Mouse (Mus musculus) T-helper 2 cell (primary cell): Measurements from ENCODE around the gene 4933428G20Rik.

Experiments used
- in situ Hi-C: fragments of 300-600 bp; cut with MboI, MseI; formaldehyde crosslinking; loops from one replicate; pipeline ENCODE4 v1.15.1; 2025; ENCODE audit warnings: high pct_unique_total_duplicates

Gene 4933428G20Rik

DNA sequence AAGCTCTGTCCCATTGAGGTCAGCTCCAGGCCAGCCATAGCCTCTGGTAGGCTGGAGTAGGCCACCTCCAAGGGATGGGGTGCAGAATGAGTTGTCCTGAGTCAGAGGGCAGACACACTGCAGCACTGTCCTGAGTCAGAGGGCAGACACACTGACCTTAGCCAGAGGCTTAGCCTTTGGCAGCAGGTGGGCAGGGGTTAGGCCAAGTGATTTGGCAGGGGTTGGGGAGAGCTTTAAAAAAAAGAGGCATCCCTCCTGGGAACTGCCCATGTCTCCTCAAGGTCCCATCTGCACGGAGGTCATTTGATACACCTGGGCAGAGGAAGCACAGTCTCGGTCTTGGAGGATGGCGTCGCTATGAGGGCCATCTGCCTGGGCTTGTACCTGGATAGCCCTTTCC lies 36.1 kb downstream of the 4933428G20Rik start:
- in situ Hi-C loops: no loop called here

DNA sequence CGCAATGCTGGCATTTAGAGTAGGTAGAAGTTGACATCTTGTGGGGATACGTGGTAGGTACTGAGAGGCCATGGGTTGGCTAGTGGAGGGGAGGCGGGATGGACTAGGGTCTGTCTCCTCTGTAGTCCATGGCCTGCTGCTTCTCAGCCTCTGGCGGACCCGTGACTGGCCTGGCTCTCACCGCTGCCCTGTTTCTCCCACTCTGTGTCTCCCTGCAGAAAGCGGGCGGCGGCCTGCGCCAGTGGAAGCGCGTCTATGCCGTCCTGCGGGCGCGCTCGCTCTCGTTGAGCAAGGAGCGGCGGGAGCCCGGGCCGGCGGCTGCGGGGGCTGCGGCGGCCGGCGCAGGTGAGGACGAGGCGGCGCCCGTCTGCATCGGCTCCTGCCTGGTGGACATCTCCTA lies 37.0 kb downstream of the 4933428G20Rik start:
- in situ Hi-C loops: no loop called here

DNA sequence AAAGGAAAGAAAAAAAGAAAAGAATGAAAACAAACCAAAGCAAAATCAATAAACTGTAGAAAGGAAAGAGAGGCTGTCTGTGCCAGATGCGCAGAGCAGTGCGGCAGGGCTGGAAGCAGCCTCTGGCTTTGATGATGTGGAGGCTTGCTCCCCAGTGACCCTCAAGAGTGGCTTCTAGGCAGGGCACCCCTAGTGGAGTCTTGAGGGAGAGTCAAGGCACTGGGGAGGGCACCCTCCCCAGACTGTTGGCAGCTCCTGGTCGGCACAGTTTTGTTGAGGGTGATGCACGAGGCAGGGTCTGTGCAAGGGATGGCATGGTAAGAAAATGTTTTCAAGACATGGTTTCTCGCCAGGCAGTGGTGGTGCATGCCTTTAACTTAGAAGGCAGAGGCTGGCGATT lies 37.6 kb downstream of the 4933428G20Rik start:
- in situ Hi-C loops: no loop called here

DNA sequence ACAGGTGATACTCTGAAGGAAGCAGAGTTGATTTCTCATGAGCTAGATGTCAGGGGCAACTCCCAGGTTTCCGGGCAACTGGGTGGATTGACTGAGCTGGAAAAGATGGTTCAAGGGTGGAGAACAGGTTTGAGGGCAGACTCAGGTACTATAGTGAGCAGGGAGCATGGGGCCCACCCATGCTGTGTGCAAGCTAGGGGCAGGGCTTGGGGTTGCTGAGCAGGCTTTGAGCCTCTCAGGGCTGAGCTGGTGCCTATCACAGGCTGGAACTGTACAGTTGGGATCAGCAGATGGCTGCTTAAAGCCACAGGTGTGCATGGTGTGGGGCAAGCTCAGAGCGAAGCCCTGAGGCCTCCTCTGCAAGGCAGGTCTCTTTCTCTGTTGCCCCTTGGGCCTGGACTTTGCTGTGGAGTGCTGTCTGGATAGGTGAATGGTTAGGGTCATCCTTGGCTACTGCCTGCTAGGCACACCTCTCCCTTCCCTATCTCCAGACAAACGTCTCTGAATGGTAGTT lies 38.8 kb downstream of the 4933428G20Rik start:
- in situ Hi-C loops: no loop called here

DNA sequence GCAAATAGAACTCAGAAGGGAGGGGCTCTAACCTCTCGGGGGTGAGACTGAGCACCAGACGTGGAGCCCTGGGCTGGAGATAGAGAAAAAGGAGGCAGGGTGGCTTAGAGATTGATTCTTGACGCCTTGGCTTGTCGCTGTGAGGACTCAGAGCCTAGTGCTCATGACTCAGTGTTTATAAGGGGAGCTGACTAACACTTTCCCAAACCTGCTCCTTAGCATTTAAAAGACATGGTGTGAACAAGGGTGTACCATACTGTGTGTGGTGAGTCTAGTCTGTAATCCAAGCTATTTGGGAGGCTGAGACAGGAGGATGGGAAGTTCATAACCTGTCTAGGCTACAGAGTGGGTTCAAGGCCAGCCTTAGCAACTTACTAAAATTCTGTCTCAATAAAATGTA lies 43.0 kb downstream of the 4933428G20Rik start:
- in situ Hi-C loops: no loop called here

DNA sequence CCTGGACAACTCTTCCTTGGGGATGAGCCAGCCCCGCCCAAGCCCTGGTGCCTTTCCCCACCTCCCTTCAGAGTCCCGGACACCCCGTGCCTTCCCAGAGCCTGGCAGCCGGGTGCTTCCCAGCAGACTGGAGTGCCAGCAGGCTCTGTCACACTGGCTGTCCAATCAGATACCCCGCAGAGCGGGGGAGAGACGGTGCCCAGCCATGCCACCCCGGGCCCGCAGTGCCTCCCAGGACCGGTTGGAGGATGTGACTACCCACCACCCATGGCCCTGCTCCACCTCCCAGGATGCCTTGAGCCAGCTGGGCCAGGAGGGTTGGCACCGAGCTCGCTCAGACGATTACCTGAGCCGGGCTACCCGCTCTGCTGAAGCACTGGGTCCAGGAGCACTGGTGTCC lies 48.5 kb downstream of the 4933428G20Rik start:
- in situ Hi-C loops: no loop called here

DNA sequence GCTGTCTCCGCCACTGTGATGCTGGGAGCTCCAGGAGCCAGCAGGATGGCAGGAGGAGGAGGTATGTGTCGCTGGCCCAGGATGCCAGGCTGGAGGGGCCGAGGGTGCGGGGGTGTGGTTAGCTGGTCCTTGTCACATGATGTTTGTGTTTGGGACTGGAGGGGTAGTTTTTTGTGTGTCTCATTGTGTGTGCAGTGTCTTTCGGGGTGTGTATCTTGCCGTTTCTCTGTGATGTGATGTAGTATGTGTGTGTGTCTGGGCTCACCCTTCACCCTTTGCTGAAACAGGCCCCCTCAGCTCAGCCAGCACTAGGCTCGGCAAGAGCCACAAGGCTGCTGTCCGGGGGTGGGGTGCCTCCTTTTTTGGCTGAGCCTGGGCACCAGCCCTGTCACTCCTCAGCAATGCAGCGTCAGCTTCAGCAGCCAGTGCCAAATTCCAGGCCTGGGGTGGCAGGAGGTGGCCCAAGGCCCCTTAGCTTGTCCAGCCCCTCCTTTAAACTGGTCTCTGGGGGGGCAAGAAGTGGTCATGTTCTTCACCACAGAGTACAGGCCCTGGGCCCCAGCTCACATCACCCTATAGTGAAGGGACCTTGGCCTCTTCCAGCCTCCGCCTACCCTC lies 49.7 kb downstream of the 4933428G20Rik start:
- in situ Hi-C loops: no loop called here

DNA sequence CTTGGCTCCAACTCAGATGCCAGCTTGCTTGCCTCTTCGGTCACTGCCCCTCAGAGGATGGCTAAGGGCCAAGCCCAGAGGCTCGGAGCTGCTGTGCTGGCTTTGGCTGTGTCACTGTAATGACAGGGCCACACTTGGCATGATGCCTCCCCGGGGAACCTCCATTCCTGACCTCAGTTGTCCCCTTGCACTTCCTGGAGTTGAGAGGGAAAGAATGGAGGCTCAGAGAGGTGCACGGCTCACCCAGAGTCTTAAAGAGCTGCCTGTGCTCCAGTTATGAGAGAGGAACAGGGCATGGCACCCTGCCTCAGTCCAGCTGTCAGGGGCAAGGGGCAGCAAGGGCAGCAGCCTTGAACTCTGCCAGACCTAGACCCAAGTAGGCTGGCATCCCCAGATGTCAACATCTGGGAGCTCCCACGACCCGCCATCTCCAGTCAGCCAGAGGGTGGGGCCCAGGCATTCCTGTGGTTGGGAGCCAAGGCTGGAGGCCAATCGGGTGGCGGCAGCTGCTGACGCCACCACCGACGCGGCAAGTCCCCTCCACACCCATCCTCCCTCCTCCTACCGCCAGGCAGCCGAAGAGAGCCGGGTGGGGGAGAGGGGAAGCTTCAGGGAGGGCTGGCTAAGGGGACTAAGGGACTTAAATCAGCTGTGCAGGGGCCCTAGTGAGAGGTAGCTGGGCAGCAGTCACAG lies 50.4 kb downstream of the 4933428G20Rik start:
- in situ Hi-C loops: no loop called here

DNA sequence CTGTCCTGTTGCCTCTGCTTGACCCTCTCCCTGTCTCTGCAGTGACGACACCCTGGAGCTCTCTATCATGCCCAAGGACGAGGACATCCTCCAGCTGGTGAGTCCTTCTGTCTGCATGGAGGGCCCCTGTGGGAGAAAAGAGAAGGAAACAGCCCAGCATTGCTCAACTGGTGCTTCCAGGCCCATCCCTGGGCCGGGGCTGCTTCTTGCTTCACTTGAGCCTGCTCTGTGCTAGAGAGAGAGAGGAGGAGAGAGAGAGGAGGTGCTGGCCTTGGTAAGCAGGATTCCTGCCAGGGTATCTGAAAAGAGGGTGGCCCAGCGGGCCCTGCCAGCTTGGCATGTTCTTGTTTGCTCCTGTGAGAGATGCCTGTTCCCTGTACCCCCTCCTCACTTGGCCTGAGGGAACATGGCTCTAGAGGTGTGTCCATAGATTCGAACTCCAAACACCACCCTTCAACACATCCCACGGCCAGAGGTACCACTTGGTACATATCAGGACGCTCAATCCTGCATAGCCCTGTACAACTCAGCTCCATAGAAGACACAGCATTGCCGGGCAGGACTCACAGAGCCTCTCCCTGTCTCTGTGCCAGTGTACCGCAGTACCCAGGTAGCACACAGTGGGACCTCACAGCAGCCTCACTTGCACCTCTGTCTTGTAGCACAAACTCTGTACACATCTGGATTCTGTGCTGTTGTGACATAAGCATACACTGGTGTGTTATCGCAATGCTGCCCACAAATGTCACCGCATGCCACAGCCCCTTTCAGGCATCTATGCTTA lies 51.3 kb downstream of the 4933428G20Rik start:
- in situ Hi-C loops: no loop called here

DNA sequence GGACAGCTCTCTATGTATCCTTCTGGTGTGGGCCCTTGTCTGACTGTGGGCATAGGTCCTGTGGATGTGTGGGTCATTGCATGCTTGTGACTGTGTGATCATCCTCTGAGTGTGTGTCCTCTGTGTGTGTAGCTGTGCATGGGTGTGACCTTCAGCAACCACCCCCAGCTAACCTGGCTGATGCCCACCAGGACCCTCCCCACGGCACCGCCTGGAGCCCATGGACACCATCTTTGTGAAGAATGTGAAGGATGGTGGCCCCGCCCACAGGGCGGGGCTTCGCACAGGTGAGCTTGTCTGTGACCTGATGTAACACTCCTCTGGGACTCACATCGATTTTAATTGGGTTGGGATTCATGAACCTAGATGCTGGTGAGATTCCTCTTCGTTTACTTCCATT lies 52.2 kb downstream of the 4933428G20Rik start:
- in situ Hi-C loops: no loop called here

DNA sequence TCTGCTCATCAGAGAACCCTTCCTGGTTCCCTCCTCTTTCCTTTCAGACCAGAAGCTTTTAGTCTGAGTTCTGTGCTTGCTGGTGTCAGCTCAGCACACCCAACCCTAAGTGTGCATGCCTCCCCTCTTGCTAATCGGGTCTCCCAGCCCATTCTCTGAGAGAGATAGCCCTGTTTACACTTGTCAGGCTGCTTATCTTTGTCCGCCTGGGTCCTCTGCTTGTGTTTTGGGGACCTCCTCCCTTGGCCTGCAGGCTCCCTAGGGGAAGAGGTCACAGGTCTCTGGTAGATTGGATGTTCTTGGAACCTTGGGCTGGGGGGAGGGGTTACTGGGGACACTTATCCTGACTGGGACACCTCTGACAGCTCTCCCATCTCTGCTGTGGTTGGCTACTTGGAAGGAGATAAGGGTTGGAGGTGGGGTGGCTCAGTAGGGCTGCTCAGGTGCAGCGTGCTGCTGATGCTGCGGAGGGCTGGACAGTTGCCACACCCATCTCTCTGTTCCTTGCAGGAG lies 54.1 kb downstream of the 4933428G20Rik start:
- in situ Hi-C loops: no loop called here

DNA sequence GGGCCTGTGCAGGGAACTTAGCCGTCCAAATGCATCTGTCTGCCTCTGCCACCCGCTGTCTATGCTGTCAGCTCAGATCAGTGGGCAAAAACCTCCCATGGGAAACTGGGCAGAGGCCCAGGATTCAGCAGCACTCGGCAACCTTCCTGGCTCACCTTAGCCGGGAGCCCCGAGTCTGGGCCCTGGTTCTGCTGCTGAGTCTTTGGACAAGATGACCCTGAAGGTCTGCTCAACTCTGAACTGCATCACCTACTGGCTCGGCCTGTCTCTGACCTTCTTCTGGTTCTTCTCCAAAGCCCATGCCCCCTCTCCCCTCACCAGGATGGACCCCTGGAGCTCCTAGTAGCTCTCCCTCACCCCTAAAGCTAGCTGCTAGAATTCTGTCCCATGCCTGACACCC lies 54.5 kb downstream of the 4933428G20Rik start:
- in situ Hi-C loops: no loop called here

DNA sequence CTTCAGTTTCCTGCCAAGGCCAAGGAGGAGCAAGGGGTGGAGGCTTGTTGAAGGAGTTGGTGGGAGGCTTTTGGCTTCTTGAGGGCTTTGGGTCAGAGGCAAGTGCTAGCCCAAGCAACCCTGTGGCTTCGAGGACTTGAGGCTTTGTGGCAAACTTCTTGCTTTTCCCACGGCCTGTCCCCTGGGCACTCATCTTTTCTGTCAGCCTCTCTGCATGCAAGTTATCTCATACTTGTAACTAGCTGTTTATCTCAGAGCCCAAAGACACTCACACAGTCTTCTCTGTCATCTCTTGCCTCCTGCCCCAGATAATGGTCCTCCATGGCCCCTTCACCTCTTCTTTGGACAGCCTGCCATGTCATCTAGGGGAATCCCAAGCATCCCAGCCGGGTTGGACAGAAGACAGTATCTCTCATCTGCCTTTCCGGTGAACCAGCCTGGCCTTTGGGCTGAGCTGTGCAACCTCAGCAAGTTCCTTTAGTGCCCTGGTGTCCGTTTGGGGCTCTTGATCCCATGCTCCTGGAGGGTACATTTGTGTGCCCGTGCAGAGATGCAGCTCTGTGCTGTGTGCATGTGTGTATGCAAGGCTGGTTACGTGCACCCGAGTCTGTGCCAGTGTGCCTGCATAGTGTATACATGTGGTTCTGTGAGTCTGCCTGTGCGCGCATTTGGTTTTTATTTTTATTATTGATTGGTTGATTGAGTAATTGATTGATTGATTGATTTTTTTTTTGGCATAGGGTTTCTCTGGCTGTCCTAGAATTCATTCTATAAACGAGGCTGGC lies 57.1 kb downstream of the 4933428G20Rik start:
- in situ Hi-C loops: no loop called here

DNA sequence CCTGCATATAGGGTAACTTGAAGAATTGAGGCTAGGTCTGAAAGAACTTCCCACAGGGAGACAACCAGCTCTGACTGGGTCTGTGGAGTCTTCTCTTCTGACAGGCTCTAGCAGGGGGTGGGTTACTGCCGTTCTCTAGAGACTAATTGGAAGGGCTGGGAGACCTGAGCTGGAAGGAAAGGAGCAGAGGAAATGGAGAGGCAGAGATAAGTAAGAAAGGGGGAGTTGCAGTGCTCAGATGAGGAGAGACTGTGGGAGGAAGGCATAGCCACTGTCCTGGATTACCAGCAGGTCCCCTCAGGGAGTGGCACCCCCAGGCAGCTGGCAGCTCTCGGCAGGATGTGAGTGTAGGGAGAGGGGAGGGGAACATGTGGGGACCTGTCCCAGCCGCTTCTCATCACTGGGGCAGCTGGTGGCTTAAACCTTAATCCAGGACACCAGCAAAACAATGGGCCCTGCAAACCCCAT lies 58.4 kb downstream of the 4933428G20Rik start:
- in situ Hi-C loops: no loop called here

DNA sequence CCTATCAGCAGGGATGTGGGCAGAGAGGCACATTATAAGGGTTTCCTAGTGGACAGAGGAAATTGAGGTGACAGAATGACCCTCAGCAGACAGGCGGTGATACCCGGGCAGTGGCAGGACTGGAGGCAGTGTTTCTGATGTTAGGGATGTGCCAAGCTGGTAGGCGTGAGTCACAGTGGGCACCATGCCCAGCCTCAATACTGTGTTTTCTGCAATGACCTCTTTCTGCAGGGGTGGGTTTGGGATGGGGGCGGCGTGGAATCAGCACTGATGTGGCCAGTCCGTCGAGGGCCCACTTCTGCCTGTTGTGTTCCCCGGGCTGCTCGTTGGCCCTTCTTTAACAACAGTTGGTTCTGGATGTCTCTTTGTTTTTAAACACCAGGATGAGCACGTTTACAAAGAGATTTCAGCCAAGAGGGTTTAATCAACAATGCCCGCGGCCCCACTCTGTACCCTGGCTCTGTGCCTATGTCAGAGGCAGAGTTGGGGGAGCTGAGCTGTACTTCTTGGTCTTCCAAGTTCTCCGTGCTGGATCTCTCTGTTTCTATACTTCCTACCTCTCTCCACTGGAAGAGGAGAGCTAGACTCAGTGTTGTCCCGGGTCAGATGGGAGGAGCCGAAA lies 59.0 kb downstream of the 4933428G20Rik start:
- in situ Hi-C loops: no loop called here
